Mouse (Mus musculus): ENCODE measurements around the gene Flywch2. TPM values are rescaled to one million over a fixed set of nuclear protein-coding genes. Genes with fewer than 3 reads are reported as not detected.

Flywch2 gene
- total RNA-seq, 2 experiments from 2014 or later: 0.92 TPM; not detected in 1

- no peak for ATAC-seq (ENCODE audit: poor library complexity, severe bottlenecking)
These were observed 51.5 kb downstream of the Flywch2 start for GRCm38 (mm10) chr17:23734341-23734740.

DNA sequence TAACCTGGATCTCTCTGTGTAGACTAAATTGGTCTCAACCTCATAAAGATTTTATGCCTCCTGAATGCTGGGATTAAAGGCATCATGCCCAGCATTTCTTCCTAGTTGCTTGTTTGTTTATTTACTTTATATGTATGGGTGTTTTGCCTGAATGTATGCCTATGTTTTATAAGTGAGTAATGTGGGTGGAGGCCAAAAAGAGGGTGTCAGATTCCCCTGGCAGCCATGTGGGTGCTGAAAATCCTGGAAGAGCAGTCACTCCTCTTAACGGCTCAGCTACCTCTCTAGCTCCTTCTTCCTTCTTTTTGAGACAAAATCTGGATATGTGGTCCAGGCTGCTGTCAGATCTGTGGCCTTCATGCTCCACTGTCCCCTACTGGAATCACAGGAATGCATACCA, 55.4 kb downstream of the Flywch2 start:
- no peak for ATAC-seq (ENCODE audit: poor library complexity, severe bottlenecking)

Other genes with a start within 250 kb of the Flywch2 start
- 2.1 and 2.4 TPM in 2 replicates for gene Zfp213, start 221.8 kb downstream of the Flywch2 start, total RNA-seq (2015)
- 2.7 and 4.7 TPM in 2 replicates for gene Zfp213, start 221.8 kb downstream of the Flywch2 start, total RNA-seq (2017)
- gene Zfp13, start 186.6 kb downstream of the Flywch2 start, total RNA-seq (2015): not detected in 2 replicates
- gene Zfp13, start 186.6 kb downstream of the Flywch2 start, total RNA-seq (2017): 0.18 TPM in 1 of 2 replicates, not detected in the other
- gene Zscan10, start 185.2 kb downstream of the Flywch2 start, total RNA-seq (2015): not detected in 2 replicates
- gene Zscan10, start 185.2 kb downstream of the Flywch2 start, total RNA-seq (2017): not detected in 2 replicates
- gene Mmp25, start 140.8 kb downstream of the Flywch2 start, total RNA-seq (2015): 22.6 and 32.1 TPM in 2 replicates
- 14.0 and 19.5 TPM in 2 replicates for gene Mmp25, start 140.8 kb downstream of the Flywch2 start, total RNA-seq (2017)
- gene Bicdl2, start 125.6 kb downstream of the Flywch2 start, total RNA-seq (2015): not detected in 2 replicates
- 0.45 TPM in 1 of 2 replicates, not detected in the other for gene Bicdl2, start 125.6 kb downstream of the Flywch2 start, total RNA-seq (2017)
- gene Hcfc1r1, start 112.5 kb downstream of the Flywch2 start, total RNA-seq (2015): 67.4 and 97.1 TPM in 2 replicates
- gene Hcfc1r1, start 112.5 kb downstream of the Flywch2 start, total RNA-seq (2017): 38.1 and 52.4 TPM in 2 replicates
- 26.5 and 26.8 TPM in 2 replicates for gene Thoc6, start 112.2 kb downstream of the Flywch2 start, total RNA-seq (2015)
- gene Thoc6, start 112.2 kb downstream of the Flywch2 start, total RNA-seq (2017): 38.5 and 45.2 TPM in 2 replicates
- 1.8 and 5.8 TPM in 2 replicates for gene Tnfrsf12a, start 108.6 kb downstream of the Flywch2 start, total RNA-seq (2015)
- 5.9 and 7.7 TPM in 2 replicates for gene Tnfrsf12a, start 108.6 kb downstream of the Flywch2 start, total RNA-seq (2017)
- gene Cldn6, start 106.8 kb downstream of the Flywch2 start, total RNA-seq (2015): not detected in 2 replicates
- not detected in 2 replicates for gene Cldn6, start 106.8 kb downstream of the Flywch2 start, total RNA-seq (2017)
- gene Cldn9, start 102.1 kb downstream of the Flywch2 start, total RNA-seq (2015): not detected in 2 replicates
- gene Cldn9, start 102.1 kb downstream of the Flywch2 start, total RNA-seq (2017): not detected in 2 replicates
- gene 1520401A03Rik, start 63.3 kb downstream of the Flywch2 start, total RNA-seq (2015): not detected in 2 replicates
- not detected in 2 replicates for gene 1520401A03Rik, start 63.3 kb downstream of the Flywch2 start, total RNA-seq (2017)
- 31.1 and 32.2 TPM in 2 replicates for gene Pkmyt1, start 59.7 kb downstream of the Flywch2 start, total RNA-seq (2015)
- gene Pkmyt1, start 59.7 kb downstream of the Flywch2 start, total RNA-seq (2017): 15.9 and 16.6 TPM in 2 replicates
- 3.3 and 4.1 TPM in 2 replicates for gene Paqr4, start 45.2 kb downstream of the Flywch2 start, total RNA-seq (2015)
- gene Paqr4, start 45.2 kb downstream of the Flywch2 start, total RNA-seq (2017): 7.6 and 10.1 TPM in 2 replicates
- not detected in 2 replicates for gene Kremen2, start 40.2 kb downstream of the Flywch2 start, total RNA-seq (2015)
- gene Kremen2, start 40.2 kb downstream of the Flywch2 start, total RNA-seq (2017): not detected in 2 replicates
- gene Flywch1, start 14.5 kb downstream of the Flywch2 start, total RNA-seq (2015): 3.1 and 3.7 TPM in 2 replicates
- gene Flywch1, start 14.5 kb downstream of the Flywch2 start, total RNA-seq (2017): 7.7 and 12.0 TPM in 2 replicates
- gene Srrm2, start 4.5 kb upstream of the Flywch2 start, total RNA-seq (2015): 210 and 224 TPM in 2 replicates
- gene Srrm2, start 4.5 kb upstream of the Flywch2 start, total RNA-seq (2017): 81.2 and 117 TPM in 2 replicates
- 283 and 294 TPM in 2 replicates for gene Elob, start 43.1 kb upstream of the Flywch2 start, total RNA-seq (2015)
- gene Elob, start 43.1 kb upstream of the Flywch2 start, total RNA-seq (2017): 113 and 140 TPM in 2 replicates
- not detected in 2 replicates for gene Prss33, start 50.0 kb upstream of the Flywch2 start, total RNA-seq (2015)
- not detected in 2 replicates for gene Prss33, start 50.0 kb upstream of the Flywch2 start, total RNA-seq (2017)
- gene Prss32, start 57.8 kb upstream of the Flywch2 start, total RNA-seq (2015): not detected in 2 replicates
- not detected in 2 replicates for gene Prss32, start 57.8 kb upstream of the Flywch2 start, total RNA-seq (2017)
- gene Prss41, start 58.1 kb upstream of the Flywch2 start, total RNA-seq (2015): not detected in 2 replicates
- not detected in 2 replicates for gene Prss41, start 58.1 kb upstream of the Flywch2 start, total RNA-seq (2017)
- not detected in 2 replicates for gene Prss21, start 82.0 kb upstream of the Flywch2 start, total RNA-seq (2015)
- gene Prss21, start 82.0 kb upstream of the Flywch2 start, total RNA-seq (2017): not detected in 2 replicates
- gene Dcpp1, start 94.8 kb upstream of the Flywch2 start, total RNA-seq (2015): not detected in 2 replicates
- not detected in 2 replicates for gene Dcpp1, start 94.8 kb upstream of the Flywch2 start, total RNA-seq (2017)
- gene Dcpp2, start 94.8 kb upstream of the Flywch2 start, total RNA-seq (2015): not detected in 2 replicates
- gene Dcpp2, start 94.8 kb upstream of the Flywch2 start, total RNA-seq (2017): not detected in 2 replicates
- gene Dcpp3, start 131.4 kb upstream of the Flywch2 start, total RNA-seq (2015): not detected in 2 replicates
- gene Dcpp3, start 131.4 kb upstream of the Flywch2 start, total RNA-seq (2017): not detected in 2 replicates
- not detected in 2 replicates for gene Sbp, start 155.6 kb upstream of the Flywch2 start, total RNA-seq (2015)
- not detected in 2 replicates for gene Sbp, start 155.6 kb upstream of the Flywch2 start, total RNA-seq (2017)
- not detected in 2 replicates for gene Sbpl, start 169.2 kb upstream of the Flywch2 start, total RNA-seq (2015)
- not detected in 2 replicates for gene Sbpl, start 169.2 kb upstream of the Flywch2 start, total RNA-seq (2017)
- 1.2 and 2.5 TPM in 2 replicates for gene Prss30, start 194.5 kb upstream of the Flywch2 start, total RNA-seq (2015)
- gene Prss30, start 194.5 kb upstream of the Flywch2 start, total RNA-seq (2017): 0.89 and 1.2 TPM in 2 replicates
- gene Prss22, start 212.0 kb upstream of the Flywch2 start, total RNA-seq (2015): not detected in 2 replicates
- not detected in 2 replicates for gene Prss22, start 212.0 kb upstream of the Flywch2 start, total RNA-seq (2017)